Mouse (Mus musculus) kidney, postnatal 4 days (tissue): ENCODE results near the gene Best3.

ENCODE experiments used
- DNase-seq, 2 experiments: peaks; one replicate each; pipeline ENCODE4 v3.0.0; 2021; ENCODE audit warnings: mixed read lengths in 2 of 2

Gene Best3

GRCm38 (mm10) chr10:117031160-117031559, 45.0 kb downstream of the Best3 start:
- no peak for DNase-seq

DNA sequence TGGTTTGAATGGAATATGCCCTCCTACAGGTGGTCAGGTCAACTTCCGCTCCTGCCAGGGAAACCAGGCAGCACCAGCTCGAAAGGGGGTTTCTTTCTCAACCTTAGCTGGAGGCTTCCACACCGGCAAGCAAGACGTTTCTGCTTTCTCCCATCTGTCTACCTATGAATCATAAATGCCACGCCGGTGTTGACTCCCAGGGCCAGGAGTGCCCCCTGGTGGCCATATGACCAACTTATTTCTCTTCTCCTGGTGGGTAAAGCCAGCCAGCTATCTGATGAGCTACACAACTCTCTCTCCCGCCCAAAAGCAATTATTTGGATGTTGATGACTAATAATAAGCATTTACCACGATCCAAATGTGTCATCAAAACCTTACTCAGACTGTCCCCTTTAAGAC, 47.7 kb downstream of the Best3 start:
- DNase-seq, result peak; percentile 90 to 91

DNA sequence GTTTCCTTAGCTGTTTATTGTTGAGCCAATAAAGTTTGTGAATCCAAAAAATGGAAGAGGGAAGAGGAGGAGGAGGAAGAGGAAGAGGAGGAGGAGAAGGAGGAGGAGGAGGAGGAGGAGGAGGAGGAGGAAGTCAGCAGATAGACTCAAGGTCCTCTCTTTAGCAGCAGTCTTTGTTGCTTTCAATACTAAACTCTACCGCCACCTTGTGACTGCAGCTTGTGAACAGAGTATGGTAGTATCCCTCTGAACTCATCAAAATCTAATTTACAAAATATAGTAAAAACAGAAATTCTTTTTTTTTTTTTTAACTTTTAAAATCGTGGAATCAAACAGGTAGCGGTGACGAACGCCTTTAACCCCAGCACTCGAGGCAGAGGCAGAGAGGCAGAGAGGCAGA, 54.2 kb downstream of the Best3 start:
- peak; percentile 34 to 35 for DNase-seq

DNA sequence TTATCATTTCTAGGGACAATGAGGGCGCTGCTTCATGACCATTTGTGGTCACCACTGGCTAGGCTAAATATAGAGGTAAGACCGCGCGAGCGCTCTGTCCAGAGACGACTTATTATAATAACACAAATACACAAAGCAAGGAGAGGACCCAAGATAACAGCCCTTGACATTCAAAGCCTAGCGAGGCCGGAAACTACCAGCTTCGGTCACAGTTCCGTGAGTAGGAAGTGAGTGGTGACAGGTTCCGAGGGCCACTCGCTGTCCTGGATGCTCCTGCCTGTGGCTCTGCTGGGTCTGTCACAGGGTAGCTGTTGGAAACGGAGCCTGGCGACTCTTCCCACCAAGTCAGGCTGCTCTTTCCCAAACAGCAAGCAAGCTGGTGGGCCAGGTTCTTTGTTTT, 56.2 kb downstream of the Best3 start:
- no peak for DNase-seq

DNA sequence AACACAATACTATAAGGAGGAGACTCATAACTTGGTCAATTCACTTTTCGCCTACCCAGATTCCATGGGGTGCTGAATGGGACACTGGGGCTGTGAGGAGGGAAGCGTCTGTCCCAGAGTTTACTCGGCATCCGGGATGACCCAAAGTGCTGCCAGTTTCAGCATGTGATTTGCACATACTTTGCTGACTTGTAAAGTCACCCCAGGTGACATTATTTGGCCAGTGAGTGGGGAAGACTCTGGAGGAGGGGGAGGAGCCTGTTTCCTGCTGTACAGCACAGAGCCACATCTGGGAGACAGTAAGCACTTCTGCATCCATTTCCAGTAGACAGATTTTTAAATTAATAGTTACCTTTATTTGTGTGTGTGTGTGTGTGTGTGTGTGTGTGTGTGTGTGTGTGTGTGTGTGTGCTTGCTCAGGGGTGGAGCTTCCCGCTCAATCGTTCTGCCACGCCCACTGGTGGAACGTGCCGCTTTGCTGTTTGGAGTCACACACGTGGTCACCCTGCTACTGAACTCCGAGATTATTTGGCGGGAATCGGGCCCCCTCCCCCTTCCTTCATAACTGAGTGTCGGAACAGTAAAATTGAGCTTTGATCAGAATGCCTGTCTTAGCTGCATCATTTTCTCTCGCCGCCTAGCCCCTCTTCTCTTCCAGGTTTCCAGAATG, 57.5 kb downstream of the Best3 start:
- peak in 1 of 2 experiments; percentile 31 for DNase-seq

GRCm38 (mm10) chr10:117045175-117046056, 59.3 kb downstream of the Best3 start, which contains the start of gene Lrrc10:
TSS of gene Lrrc10 (plus strand) at chr10:117045341.
- DNase-seq, result peak; percentile 16 to 38

- no peak for DNase-seq
Measured at GRCm38 (mm10) chr10:117049253-117049652, 63.1 kb downstream of the Best3 start.

DNA sequence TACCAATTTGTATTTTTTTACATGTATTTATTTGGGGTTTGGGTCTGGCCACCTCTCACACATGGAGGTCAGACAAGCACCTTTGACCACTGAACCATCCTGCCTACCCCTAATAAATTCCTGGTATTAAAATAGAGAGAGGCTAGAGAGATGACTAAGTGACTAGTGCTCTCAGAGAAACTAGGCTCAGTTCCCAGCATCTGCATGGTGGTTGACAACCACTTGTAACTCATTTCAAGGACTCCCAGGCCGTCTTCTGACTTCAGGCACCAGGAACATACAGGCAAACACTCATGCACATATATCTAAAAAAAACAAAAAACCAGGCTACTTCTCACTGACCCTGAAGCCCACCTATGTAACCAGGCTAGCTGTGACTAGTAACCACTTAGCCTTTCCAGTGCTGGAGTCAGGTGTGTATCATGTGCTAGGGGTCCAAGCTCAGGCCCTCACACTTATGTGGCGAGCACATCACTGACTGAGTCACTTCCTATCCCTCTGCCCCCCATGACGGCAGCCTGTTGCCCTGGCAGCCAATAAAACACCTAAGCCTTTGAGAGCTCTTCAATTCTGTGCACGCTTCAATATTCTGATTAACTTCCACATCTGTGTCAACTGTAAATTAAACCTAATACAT, 64.0 kb downstream of the Best3 start:
- no peak for DNase-seq

GRCm38 (mm10) chr10:117055668-117056067, 69.6 kb downstream of the Best3 start:
- DNase-seq, result no peak

- DNase-seq, result no peak
Measured at GRCm38 (mm10) chr10:117062894-117063253, 76.8 kb downstream of the Best3 start.

GRCm38 (mm10) chr10:117063254-117064021, 77.3 kb downstream of the Best3 start, which contains the start of gene Cct2:
TSS of gene Cct2 (minus strand) at chr10:117063814.
- DNase-seq, result peak; percentile 95 to 97

- peak in 1 of 2 experiments; percentile 20 for DNase-seq
Measured at GRCm38 (mm10) chr10:117064076-117064475, 78.0 kb downstream of the Best3 start.

DNA sequence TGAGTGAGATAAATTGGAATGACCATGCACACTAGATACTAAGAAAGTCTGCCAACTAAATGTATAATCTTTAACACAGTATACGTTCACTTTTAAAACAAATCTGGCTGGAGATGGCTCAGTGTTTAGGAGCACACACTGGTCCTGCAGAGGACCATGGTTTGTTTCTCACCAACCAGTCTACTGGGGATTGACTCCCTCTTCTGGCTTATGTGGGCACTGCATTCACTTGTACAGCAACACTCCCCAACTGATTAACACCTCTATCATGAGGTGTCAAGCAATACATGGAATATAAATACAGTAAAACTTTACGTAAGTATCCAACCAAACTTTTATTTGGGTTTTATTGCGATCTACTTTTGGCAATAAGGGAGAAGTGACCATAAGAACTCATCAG, 83.0 kb downstream of the Best3 start:
- no peak for DNase-seq

DNA sequence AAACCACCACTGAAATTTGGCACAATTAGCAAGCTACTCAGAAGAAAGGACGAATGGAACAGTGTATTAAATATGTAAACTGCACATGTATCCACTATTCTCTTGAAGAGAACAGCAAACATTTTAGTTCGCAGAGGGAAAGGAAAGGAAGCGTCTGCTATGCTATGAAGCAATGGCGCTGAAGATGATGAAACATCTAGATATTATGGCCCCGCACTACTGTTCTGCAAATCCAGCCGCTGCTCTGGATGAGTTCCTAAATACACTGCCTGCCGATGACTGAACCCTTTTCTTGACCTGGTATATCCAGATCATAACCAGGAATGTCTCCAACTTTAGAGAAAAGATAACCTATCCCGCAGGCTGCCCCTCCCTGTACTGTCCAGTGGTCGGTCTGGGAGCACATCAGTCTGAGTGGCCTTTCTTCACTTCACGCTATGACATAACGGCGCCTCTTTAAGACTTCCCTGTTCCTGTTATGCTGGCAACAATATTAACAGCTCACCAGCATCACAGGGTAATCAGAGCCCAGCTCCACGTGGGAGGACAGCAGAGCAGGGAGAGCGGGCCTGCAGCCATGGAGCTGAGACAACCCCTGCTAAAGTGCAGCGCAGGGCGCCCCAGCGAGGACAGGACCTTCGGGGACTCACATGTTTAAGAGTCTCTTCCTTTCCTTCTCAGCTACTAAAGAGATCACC, 86.2 kb downstream of the Best3 start:
- no peak for DNase-seq

DNA sequence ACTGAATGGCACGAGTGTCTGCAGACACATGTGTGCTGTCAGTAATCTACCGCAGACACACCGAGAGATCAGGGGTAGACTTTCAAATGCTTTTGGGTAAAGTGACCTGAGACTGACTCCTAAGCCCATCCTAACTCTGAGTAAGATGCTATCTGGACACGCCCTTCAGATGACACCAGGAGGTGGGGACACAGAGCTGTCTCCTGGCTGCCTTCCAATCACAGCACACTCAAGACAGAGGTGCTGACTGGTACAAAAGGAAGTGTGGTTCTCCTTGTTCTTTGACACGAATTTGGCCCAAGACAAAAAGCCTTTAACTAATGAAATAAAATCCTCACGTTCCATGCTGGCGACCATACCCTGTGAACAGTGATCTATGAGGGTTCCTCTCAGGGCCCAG, 87.1 kb downstream of the Best3 start:
- no peak for DNase-seq
